Mouse (Mus musculus): ENCODE measurements at regions not wholly inside any gene's neighbourhood (a gene's known extent, or its start where the extent isn't known, plus 50 kb on each side); places are given as distances from the start of the nearest gene placed in this dataset.

GRCm38 (mm10) chr3:131788321-131788720, 223.8 kb downstream of the Papss1 start:
- no peak overlapping the region for H3K9ac ChIP-seq (replicated peaks; ENCODE audit: low read length)
- no peaks in the 10 kb centered on the region for H3K9me3 ChIP-seq (ENCODE audit: control insufficient read depth, low read length)
- no peak overlapping the region for H3K4me2 ChIP-seq (ENCODE audit: low read length)
- no peaks in the 10 kb centered on the region for H3K4me1 ChIP-seq (ENCODE audit: control insufficient read depth, insufficient read depth, low read length)
- H3K4me3 ChIP-seq (replicated peaks; ENCODE audit: low read depth, low read length) = no peak overlapping the region
- no peaks in the 10 kb centered on the region for H3K36me3 ChIP-seq (ENCODE audit: control insufficient read depth, insufficient read depth, low read length)
- no peak overlapping the region for H3K27ac ChIP-seq (replicated peaks; ENCODE audit: low read depth, low read length)
- no peaks in the 10 kb centered on the region for H3K27me3 ChIP-seq (ENCODE audit: control insufficient read depth, insufficient read depth, low read length)
- 80% methylated on average over 1 of the region's 2 CpGs for WGBS
- ATAC-seq (ENCODE audit: low FRiP score, low TSS enrichment) = no peak
- DNase-seq = no peak

- no peak overlapping the region for H3K4me2 ChIP-seq (ENCODE audit: low read length)
- ATAC-seq (ENCODE audit: low FRiP score, low TSS enrichment) (no peak), DNase-seq (no peak)
- no peak overlapping the region for H3K4me3 ChIP-seq (replicated peaks; ENCODE audit: low read depth, low read length)
- no peaks in the 10 kb centered on the region for H3K9me3 ChIP-seq (ENCODE audit: control insufficient read depth, low read length)
- no peak overlapping the region for H3K9ac ChIP-seq (replicated peaks; ENCODE audit: low read length)
- H3K27me3 ChIP-seq (ENCODE audit: control insufficient read depth, insufficient read depth, low read length) = no peaks in the 10 kb centered on the region
- H3K27ac ChIP-seq (replicated peaks; ENCODE audit: low read depth, low read length) = no peak overlapping the region
- H3K36me3 ChIP-seq (ENCODE audit: control insufficient read depth, insufficient read depth, low read length) = no peaks in the 10 kb centered on the region
- H3K4me1 ChIP-seq (ENCODE audit: control insufficient read depth, insufficient read depth, low read length) = no peaks in the 10 kb centered on the region
Observed at GRCm38 (mm10) chr3:131789177-131789576, 224.6 kb downstream of the Papss1 start.

GRCm38 (mm10) chr3:131794056-131794455, 229.5 kb downstream of the Papss1 start:
- Histone ChIP-seq H3K9ac (replicated peaks; ENCODE audit: low read length) (no peak overlapping the region), H3K4me1 (ENCODE audit: control insufficient read depth, insufficient read depth, low read length) (no peaks in the 10 kb centered on the region), H3K9me3 (ENCODE audit: control insufficient read depth, low read length) (no peaks in the 10 kb centered on the region), H3K27ac (replicated peaks; ENCODE audit: low read depth, low read length) (no peak overlapping the region), H3K4me2 (ENCODE audit: low read length) (no peak overlapping the region), H3K36me3 (ENCODE audit: control insufficient read depth, insufficient read depth, low read length) (no peaks in the 10 kb centered on the region), H3K27me3 (ENCODE audit: control insufficient read depth, insufficient read depth, low read length) (no peaks in the 10 kb centered on the region), H3K4me3 (replicated peaks; ENCODE audit: low read depth, low read length) (no peak overlapping the region)
- ATAC-seq (ENCODE audit: low FRiP score, low TSS enrichment) = no peak
- WGBS = 87% methylated on average over 1 of the region's 1 CpGs
- no peak for DNase-seq

GRCm38 (mm10) chr3:131795108-131796005, 230.8 kb downstream of the Papss1 start:
- Histone ChIP-seq H3K36me3 (ENCODE audit: control insufficient read depth, insufficient read depth, low read length) (no peaks in the 10 kb centered on the region), H3K4me1 (ENCODE audit: control insufficient read depth, insufficient read depth, low read length) (no peaks in the 10 kb centered on the region), H3K27ac (replicated peaks; ENCODE audit: low read depth, low read length) (no peak overlapping the region), H3K9ac (replicated peaks; ENCODE audit: low read length) (no peak overlapping the region), H3K4me2 (ENCODE audit: low read length) (no peak overlapping the region), H3K4me3 (replicated peaks; ENCODE audit: low read depth, low read length) (no peak overlapping the region), H3K9me3 (ENCODE audit: control insufficient read depth, low read length) (no peaks in the 10 kb centered on the region), H3K27me3 (ENCODE audit: control insufficient read depth, insufficient read depth, low read length) (no peaks in the 10 kb centered on the region)
- ATAC-seq (ENCODE audit: low FRiP score, low TSS enrichment) = no peak
- WGBS = 79% methylated on average over 10 of the region's 10 CpGs
- DNase-seq = no peak

GRCm38 (mm10) chr3:131799774-131800173, 235.2 kb downstream of the Papss1 start:
- Histone ChIP-seq H3K9me3 (ENCODE audit: control insufficient read depth, low read length) (no peaks in the 10 kb centered on the region), H3K4me3 (replicated peaks; ENCODE audit: low read depth, low read length) (no peak overlapping the region), H3K27ac (replicated peaks; ENCODE audit: low read depth, low read length) (no peak overlapping the region), H3K9ac (replicated peaks; ENCODE audit: low read length) (no peak overlapping the region), H3K4me1 (ENCODE audit: control insufficient read depth, insufficient read depth, low read length) (no peaks in the 10 kb centered on the region), H3K4me2 (ENCODE audit: low read length) (no peak overlapping the region), H3K36me3 (ENCODE audit: control insufficient read depth, insufficient read depth, low read length) (no peaks in the 10 kb centered on the region), H3K27me3 (ENCODE audit: control insufficient read depth, insufficient read depth, low read length) (no peaks in the 10 kb centered on the region)
- DNase-seq (no peak), ATAC-seq (ENCODE audit: low FRiP score, low TSS enrichment) (no peak)
- 85% methylated on average over 4 of the region's 4 CpGs for WGBS

- ATAC-seq (ENCODE audit: low FRiP score, low TSS enrichment) = no peak
- no peaks in the 10 kb centered on the region for H3K36me3 ChIP-seq (ENCODE audit: control insufficient read depth, insufficient read depth, low read length)
- no peak for DNase-seq
- H3K9ac ChIP-seq (replicated peaks; ENCODE audit: low read length) = no peak overlapping the region
- H3K4me3 ChIP-seq (replicated peaks; ENCODE audit: low read depth, low read length) = no peak overlapping the region
- no peaks in the 10 kb centered on the region for H3K4me1 ChIP-seq (ENCODE audit: control insufficient read depth, insufficient read depth, low read length)
- no peaks in the 10 kb centered on the region for H3K9me3 ChIP-seq (ENCODE audit: control insufficient read depth, low read length)
- WGBS = 75% methylated on average over 3 of the region's 3 CpGs
- H3K27me3 ChIP-seq (ENCODE audit: control insufficient read depth, insufficient read depth, low read length) = no peaks in the 10 kb centered on the region
- no peak overlapping the region for H3K4me2 ChIP-seq (ENCODE audit: low read length)
- H3K27ac ChIP-seq (replicated peaks; ENCODE audit: low read depth, low read length) = no peak overlapping the region
Observed at GRCm38 (mm10) chr3:131801551-131801950, 237.0 kb downstream of the Papss1 start.

- no peak overlapping the region for H3K9ac ChIP-seq (replicated peaks; ENCODE audit: low read length)
- no peak overlapping the region for H3K27ac ChIP-seq (replicated peaks; ENCODE audit: low read depth, low read length)
- H3K4me2 ChIP-seq (ENCODE audit: low read length) = no peak overlapping the region
- WGBS = 90% methylated on average over 7 of the region's 7 CpGs
- no peak overlapping the region for H3K4me3 ChIP-seq (replicated peaks; ENCODE audit: low read depth, low read length)
- H3K9me3 ChIP-seq (ENCODE audit: control insufficient read depth, low read length) = no peaks in the 10 kb centered on the region
- no peaks in the 10 kb centered on the region for H3K27me3 ChIP-seq (ENCODE audit: control insufficient read depth, insufficient read depth, low read length)
- H3K36me3 ChIP-seq (ENCODE audit: control insufficient read depth, insufficient read depth, low read length) = no peaks in the 10 kb centered on the region
- ATAC-seq (ENCODE audit: low FRiP score, low TSS enrichment) (no peak), DNase-seq (no peak)
- no peaks in the 10 kb centered on the region for H3K4me1 ChIP-seq (ENCODE audit: control insufficient read depth, insufficient read depth, low read length)
Observed at GRCm38 (mm10) chr3:131802841-131803240, 238.3 kb downstream of the Papss1 start.

- no peaks in the 10 kb centered on the region for H3K36me3 ChIP-seq (ENCODE audit: control insufficient read depth, insufficient read depth, low read length)
- DNase-seq (no peak), ATAC-seq (ENCODE audit: low FRiP score, low TSS enrichment) (no peak)
- no peak overlapping the region for H3K4me3 ChIP-seq (replicated peaks; ENCODE audit: low read depth, low read length)
- H3K4me1 ChIP-seq (ENCODE audit: control insufficient read depth, insufficient read depth, low read length) = no peaks in the 10 kb centered on the region
- no peak overlapping the region for H3K4me2 ChIP-seq (ENCODE audit: low read length)
- 85% methylated on average over 8 of the region's 8 CpGs for WGBS
- H3K27ac ChIP-seq (replicated peaks; ENCODE audit: low read depth, low read length) = no peak overlapping the region
- H3K27me3 ChIP-seq (ENCODE audit: control insufficient read depth, insufficient read depth, low read length) = no peaks in the 10 kb centered on the region
- no peaks in the 10 kb centered on the region for H3K9me3 ChIP-seq (ENCODE audit: control insufficient read depth, low read length)
- no peak overlapping the region for H3K9ac ChIP-seq (replicated peaks; ENCODE audit: low read length)
Observed at GRCm38 (mm10) chr3:131808127-131808526, 243.6 kb downstream of the Papss1 start.

GRCm38 (mm10) chr3:131812968-131813367, 248.4 kb downstream of the Papss1 start:
- Histone ChIP-seq H3K27me3 (ENCODE audit: control insufficient read depth, insufficient read depth, low read length) (no peaks in the 10 kb centered on the region), H3K4me1 (ENCODE audit: control insufficient read depth, insufficient read depth, low read length) (no peaks in the 10 kb centered on the region), H3K36me3 (ENCODE audit: control insufficient read depth, insufficient read depth, low read length) (no peaks in the 10 kb centered on the region), H3K4me3 (replicated peaks; ENCODE audit: low read depth, low read length) (no peak overlapping the region), H3K4me2 (ENCODE audit: low read length) (no peak overlapping the region), H3K9me3 (ENCODE audit: control insufficient read depth, low read length) (no peaks in the 10 kb centered on the region), H3K27ac (replicated peaks; ENCODE audit: low read depth, low read length) (no peak overlapping the region), H3K9ac (replicated peaks; ENCODE audit: low read length) (no peak overlapping the region)
- WGBS = 60% methylated on average over 6 of the region's 6 CpGs
- ATAC-seq (ENCODE audit: low FRiP score, low TSS enrichment) (no peak), DNase-seq (peak; percentile 75)

Data from midbrain, embryonic 14.5 days (tissue).